Mouse (Mus musculus): ENCODE results near the gene Plppr4. TPM values are rescaled to one million over a fixed set of nuclear protein-coding genes. Genes with fewer than 3 reads are reported as not detected.

The Plppr4 gene
- polyA plus RNA-seq, 1 experiment from 2014 or later: 0.08 TPM

Small RNA genes lying within 50 kb of the gene (microRNA-seq; reads per million reads assigned to microRNA genes)
- gene Gm22408: not detected

Other genes with a start within 250 kb of the Plppr4 start
- gene Plppr5, start 214.0 kb upstream of the Plppr4 start, polyA plus RNA-seq (2015; fragmentation: Nextera tagmentation; extraction: Ambion mirVana): 0.03 and 0.10 TPM in 2 replicates

All from liver, embryonic 13.5 days (tissue).